Mouse (Mus musculus) cerebellum, postnatal 14 days (tissue): ENCODE measurements around the gene Map3k14.

Experiments used
- DNase-seq, 2 experiments: peaks; one replicate each; pipeline ENCODE4 v3.0.0; 2021; ENCODE audit warnings: mixed read lengths in 2 of 2

Map3k14 gene

GRCm38 (mm10) chr11:103269426-103269825 is 2.2 kb upstream of the Map3k14 start:
- DNase-seq = no peak

- DNase-seq = no peak
These were observed 1.6 kb upstream of the Map3k14 start for GRCm38 (mm10) chr11:103268905-103269304.

GRCm38 (mm10) chr11:103268350-103268749 is 1.1 kb upstream of the Map3k14 start:
- DNase-seq = no peak

- no peak for DNase-seq
These were observed 435 bp downstream of the Map3k14 start for GRCm38 (mm10) chr11:103266729-103267345.

- DNase-seq = no peak
These were observed 1.4 kb downstream of the Map3k14 start for GRCm38 (mm10) chr11:103265856-103266255.

- no peak for DNase-seq
These were observed 2.1 kb downstream of the Map3k14 start for GRCm38 (mm10) chr11:103265211-103265610.

GRCm38 (mm10) chr11:103264427-103265005 is 2.8 kb downstream of the Map3k14 start:
- DNase-seq = no peak

GRCm38 (mm10) chr11:103263551-103263950 is 3.7 kb downstream of the Map3k14 start:
- no peak for DNase-seq

- DNase-seq = no peak
These were observed 4.6 kb downstream of the Map3k14 start for GRCm38 (mm10) chr11:103262412-103263267.

GRCm38 (mm10) chr11:103261671-103262411 is 5.4 kb downstream of the Map3k14 start:
- DNase-seq = no peak

- DNase-seq = no peak
These were observed 6.6 kb downstream of the Map3k14 start for GRCm38 (mm10) chr11:103260515-103261192.

- no peak for DNase-seq
These were observed 7.2 kb downstream of the Map3k14 start for GRCm38 (mm10) chr11:103260034-103260433.

GRCm38 (mm10) chr11:103257938-103258481 is 9.3 kb downstream of the Map3k14 start:
- DNase-seq = no peak

- DNase-seq = no peak
These were observed 13.7 kb downstream of the Map3k14 start for GRCm38 (mm10) chr11:103253605-103254004.

- no peak for DNase-seq
These were observed 14.9 kb downstream of the Map3k14 start for GRCm38 (mm10) chr11:103252380-103252779.

GRCm38 (mm10) chr11:103250324-103250723 is 16.9 kb downstream of the Map3k14 start:
- DNase-seq = no peak

GRCm38 (mm10) chr11:103249509-103249908 is 17.8 kb downstream of the Map3k14 start:
- DNase-seq = no peak

- DNase-seq = no peak
These were observed 18.4 kb downstream of the Map3k14 start for GRCm38 (mm10) chr11:103248837-103249236.

GRCm38 (mm10) chr11:103247504-103248177 is 19.6 kb downstream of the Map3k14 start:
- DNase-seq = peak; percentile 70 to 82

GRCm38 (mm10) chr11:103246731-103247290 is 20.5 kb downstream of the Map3k14 start:
- no peak for DNase-seq

GRCm38 (mm10) chr11:103246081-103246730 is 21.1 kb downstream of the Map3k14 start:
- DNase-seq = peak in 1 of 2 experiments; percentile 39
